Mouse (Mus musculus) heart, postnatal 25 days (tissue): Measurements from ENCODE around the gene Cers2. TPM values are rescaled to one million over a fixed set of nuclear protein-coding genes. Genes with fewer than 3 reads are reported as not detected.
"Not testable (repeated sequence)": the region's sequence is repeated elsewhere in the genome, so short reads cannot be mapped to it uniquely, and the experiment has no call there.

Experiments used
- DNase-seq: peaks from one replicate; pipeline ENCODE4 v3.0.0; 2022; ENCODE audit warnings: low spot score
- intact Hi-C: fragments of 180-260 bp; cut with DNase I; formaldehyde crosslinking; loops from one replicate; pipeline ENCODE4 v1.15.1; 2025
- total RNA-seq, 2 experiments: library from RNA; stranded (reverse); gene quantifications; 2 replicates each; pipeline ENCODE4 v1.2.3; 2021

The Cers2 gene
- total RNA-seq, 2 experiments from 2014 or later = 35.9 to 40.4 TPM

DNA sequence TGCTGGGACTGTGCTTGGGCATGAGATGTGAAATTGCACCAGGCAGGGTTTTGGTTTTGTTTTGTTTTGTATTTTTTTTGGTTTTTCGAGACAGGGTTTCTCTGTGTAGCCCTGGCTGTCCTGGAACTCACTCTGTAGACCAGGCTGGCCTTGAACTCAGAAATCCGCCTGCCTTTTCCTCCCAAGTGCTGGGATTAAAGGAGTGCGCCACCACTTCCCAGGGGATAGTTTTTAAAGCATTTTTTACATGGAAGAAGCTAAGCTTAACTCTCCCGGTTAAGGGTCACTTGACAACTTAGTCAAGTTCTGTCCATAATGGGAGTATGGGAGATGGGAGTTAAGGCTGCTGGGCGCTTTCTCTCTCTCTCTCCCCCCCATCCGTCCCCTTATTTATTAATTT is 516 bp upstream of the Cers2 start:
- DNase-seq = no peak
- intact Hi-C loops = loop anchor here (2.0 to 5.0 kb wide), 2 partner anchors 31 to 78 kb away; partner anchors contain the start of gene Prune1

DNA sequence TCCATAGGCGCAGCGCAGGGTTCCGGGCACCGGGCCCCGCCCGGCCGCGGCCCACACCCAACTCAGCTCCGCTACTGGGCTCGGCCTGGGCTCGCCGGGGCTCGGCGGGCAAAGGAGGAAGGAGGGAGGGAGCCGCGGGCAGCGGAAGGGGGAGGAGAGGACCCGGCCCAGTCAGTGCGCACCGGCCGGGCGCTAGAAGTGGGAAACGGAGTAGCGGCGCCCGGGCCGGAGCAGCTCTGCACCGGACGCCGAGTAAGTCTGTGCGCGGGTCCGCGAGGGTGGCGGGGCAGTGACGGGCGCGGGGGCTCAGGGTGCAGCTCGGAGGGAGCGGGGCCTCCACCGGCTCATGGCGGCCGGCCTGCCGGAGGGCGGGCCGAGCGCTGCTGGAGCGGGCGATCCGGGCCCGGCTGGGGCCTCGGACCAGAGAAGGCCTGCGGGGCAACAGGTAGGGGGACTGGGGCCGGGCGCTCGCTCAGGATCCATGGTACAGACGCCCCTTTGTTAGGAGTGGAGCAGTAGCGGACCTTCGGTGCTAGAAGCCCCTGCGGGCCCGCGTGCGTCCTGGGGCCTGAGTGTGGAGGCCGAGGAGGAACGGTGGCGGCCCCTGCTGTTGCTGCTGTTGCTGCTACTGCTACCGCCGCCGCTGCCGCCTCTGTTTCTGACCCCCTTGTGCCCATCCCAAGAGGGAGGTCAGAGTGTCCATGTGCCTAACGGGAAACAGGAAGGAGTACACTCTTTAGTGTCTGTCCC is 678 bp downstream of the Cers2 start:
- DNase-seq = peak; percentile 88
- intact Hi-C loops = loop anchor here (2.0 to 5.0 kb wide), 2 partner anchors 32 to 117 kb away; partner anchors contain the start of genes Arnt and Prune1

DNA sequence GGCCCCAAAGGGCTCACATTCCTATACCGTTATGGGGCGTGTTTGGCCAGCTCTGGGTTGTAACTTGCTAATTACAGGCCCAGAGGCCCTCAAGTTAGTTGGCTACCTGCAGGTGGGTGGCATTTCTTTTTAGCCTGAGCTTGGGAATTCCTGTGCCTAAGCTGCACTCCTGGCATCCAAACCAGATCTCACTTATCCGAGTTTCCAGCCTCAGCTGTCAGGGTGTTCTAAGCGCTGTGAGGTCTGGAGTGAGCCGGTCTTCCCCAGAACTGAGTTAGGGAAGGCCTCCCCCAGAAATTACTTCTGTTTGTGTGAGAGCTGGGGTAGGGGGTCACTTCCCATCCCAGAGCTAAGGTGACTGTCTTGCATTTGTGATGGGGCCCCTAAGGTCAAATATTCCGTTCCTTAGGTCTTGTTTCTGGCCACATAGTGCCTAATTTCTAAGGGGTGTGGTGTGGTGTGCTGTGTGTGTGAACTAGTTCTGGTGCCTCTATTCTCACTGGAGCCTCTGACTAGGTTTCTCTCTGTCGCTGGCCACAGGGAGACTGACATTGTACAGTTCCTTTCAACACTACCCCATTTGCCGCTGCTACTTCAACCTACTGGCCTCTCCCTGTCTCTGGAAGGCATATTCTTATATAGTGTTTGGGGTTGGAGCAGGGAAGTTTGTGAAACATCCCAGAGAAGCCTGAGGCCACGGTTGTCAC is 1.4 kb downstream of the Cers2 start:
- intact Hi-C loops = loop anchor here (2.0 to 5.0 kb wide), 2 partner anchors 33 to 116 kb away; partner anchors contain the start of genes Arnt and Prune1

DNA sequence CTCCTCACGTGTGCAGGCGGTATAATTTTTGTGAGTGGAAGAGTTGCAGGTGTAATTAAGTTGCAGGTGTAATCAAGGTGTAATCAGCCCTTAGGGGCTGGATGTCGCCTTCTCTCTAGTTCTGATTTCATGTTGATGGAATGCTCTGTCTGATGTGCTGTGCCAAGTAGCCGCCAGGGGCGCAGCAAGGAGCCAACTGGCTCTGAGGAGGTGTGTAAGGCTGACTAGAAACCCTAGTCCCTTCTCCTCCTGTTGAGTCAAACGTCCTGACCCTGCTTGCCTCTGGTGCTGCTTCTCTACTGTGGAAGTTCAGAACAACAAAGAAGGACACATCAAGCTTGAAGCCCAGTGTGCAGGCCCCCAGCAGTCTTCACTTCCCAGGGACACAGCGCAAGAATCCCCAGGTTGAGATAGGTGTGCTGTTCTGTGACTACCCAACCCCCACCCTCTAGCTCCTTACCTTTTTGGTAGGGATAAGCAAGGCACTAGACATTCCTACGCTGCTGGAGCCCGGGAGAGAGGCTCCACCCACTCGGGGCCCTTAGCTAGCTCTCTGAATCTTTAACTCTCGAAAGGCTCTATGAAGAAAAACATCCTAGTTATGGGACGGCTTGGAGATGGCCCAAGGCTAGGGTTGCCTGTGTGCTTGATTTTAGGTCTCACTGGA is 3.0 kb downstream of the Cers2 start:
- intact Hi-C loops = loop anchor here (5.0 kb wide), 1 partner anchor 115 kb away; the partner anchor contains the start of gene Arnt
- no peak for DNase-seq

More for the DNA sequence above, 1.4 kb downstream of the Cers2 start:
- DNase-seq = no peak

DNA sequence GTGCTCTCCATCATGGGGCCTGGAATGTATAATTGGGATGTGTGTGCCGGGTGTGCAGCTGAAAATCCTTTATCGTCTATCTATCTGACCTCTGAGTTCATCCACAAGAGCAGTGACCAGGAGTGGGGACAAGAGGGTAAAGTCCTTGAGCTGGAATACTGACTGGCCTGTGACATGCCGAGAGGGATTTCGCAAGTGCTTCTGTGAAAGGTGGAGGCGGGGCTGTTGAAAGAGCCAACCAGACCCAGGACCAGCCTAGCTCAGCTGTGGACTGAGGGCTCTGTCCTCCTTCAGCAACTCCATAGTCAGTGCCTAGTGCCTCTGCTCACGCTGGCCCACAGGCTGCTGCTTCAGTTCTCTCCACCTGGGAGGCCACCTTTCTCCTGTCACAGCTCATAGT is 4.0 kb downstream of the Cers2 start:
- intact Hi-C loops = loop anchor here (5.0 kb wide), 1 partner anchor 114 kb away; the partner anchor contains the start of gene Arnt
- DNase-seq = peak; percentile 27

DNA sequence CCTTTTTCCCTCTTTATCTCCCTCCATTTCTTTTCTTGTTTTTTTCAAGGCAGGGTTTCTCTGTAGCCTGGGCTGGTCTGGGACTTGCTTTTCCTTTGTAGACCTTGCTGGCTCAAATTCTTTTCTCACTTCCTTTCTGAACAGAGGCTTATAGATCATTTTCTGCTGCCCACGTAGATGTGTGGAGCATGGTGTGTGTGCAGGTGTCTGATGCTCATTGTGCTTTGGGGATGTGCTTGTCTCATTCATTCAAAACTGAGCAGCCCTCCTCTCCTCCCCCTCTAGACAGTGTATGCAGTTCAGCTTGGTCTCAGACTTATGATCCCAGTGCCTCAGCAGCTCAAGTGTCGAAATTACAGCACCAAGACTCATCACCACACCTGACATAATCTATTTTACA is 4.5 kb downstream of the Cers2 start:
- DNase-seq = no peak
- intact Hi-C loops = loop anchor here (5.0 kb wide), 1 partner anchor 113 kb away; the partner anchor contains the start of gene Arnt

DNA sequence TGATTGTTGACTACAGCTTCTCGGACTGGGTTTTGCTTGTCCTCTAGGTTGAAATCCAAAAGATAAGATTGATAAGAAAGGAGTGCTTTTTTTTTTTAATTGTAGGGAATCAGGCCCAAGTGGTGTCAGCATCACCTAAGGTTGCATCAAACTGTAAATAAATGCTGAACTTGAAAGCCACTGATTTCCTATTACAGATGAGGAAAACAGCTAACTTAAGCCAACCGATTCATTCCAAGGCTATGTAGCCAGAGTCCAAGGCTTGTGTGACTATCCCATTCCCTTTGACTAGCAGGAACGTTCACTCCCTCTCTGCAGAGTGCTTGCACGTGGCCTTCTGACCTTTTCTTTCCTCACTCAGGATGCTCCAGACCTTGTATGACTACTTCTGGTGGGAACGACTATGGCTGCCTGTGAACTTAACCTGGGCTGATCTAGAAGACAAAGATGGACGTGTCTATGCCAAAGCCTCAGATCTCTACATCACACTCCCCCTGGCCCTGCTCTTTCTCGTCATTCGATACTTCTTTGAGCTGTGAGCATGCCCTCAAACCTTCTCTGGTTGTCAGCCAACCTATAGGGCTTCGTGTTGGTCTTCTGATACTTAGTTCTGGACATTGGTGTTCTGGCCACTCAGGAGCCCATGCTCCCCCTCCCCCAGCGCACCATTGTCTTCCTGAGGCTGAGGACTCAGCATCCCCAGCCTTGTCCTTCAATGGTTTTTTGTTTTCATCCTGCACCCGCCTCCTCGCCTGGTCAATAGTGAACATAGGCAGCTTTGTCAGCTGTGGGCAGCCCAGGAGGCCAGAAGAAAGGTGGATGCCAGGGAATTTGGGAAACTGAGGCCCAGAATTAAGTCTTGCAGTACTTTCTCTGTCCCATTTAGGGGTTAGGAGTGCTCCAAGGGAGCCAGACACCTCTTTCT is 5.4 kb downstream of the Cers2 start:
- no peak for DNase-seq
- intact Hi-C loops = loop anchor here (5.0 kb wide), 1 partner anchor 112 kb away; the partner anchor contains the start of gene Arnt

DNA sequence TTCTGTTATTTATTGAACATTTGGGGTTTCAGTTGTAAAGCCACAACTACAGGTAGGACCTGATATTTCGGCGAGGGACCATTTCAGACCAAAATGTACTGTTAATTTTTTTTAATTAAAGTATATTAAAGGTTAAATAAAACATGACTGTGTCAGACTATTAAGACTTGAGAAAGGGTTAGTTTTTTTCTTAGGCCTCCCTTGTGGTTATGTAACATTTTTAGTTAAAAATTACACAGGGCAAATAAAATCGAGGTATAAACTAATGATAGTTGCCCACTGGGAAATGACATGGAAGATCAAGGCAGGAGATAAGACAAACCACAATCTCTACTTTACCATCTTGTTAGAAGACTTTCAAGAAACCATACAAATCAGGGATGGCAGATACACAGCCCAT is 8.8 kb downstream of the Cers2 start:
- DNase-seq = no peak
- intact Hi-C loops = no loop called here

DNA sequence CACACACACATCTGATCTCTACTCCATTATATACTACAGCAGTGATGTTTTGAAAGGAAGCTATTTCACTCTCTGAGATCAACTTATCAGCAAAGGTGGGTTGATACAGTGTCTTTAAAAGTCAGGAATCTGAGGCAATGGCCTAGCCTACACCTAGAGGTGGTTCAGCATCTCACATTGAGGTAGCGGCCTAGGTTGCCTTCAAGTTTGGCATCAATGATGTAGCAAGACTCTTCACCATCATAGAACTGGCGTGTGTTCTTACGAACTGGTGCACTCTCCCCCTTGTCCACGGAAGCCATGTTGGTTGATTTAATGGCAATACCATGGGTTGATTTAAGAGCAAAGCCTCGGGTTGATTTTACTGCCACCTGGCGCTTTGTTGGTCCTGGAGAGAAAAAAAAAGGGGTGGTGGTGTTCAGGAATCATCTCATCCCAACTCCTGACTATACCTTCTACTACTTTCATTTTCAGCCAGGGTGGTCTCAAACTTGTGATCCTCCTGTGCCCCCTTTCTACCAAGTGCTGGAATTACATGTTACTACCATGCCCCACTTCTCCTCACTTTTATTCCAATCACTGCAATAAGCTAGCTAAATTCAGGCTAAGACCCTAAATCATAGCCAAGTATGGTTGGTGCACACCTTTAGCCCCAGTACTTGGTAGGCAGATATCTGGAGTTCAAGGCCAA is 10.0 kb downstream of the Cers2 start:
- intact Hi-C loops = no loop called here
- no peak for DNase-seq

DNA sequence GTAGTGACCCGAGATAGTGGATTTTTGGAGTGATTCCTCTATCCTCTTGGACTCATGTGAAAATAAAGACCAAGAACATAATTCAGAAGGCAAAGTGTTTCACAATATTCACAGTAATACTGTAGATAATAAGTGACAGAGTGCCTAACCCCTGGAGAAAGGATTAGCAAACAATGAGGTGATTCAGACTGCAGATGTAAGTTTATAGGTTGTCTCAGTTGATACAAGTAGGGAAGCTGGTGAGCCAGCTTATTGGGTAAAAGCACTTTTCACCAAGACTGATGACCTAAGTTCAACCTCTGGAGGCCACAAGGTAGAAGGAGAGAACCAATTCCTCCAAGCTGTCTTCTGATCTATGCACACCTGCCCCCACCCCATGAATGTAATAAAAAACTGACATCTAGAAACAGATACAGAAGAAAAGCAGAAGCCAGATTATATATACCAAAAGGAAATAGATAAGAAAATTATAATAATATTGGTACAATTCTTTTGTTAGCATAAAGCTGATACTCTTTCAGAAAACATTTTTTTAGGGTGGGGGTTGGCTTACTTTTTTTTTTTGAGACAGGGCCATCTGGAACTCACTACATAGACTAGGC is 14.3 kb downstream of the Cers2 start:
- no peak for DNase-seq
- intact Hi-C loops = no loop called here

DNA sequence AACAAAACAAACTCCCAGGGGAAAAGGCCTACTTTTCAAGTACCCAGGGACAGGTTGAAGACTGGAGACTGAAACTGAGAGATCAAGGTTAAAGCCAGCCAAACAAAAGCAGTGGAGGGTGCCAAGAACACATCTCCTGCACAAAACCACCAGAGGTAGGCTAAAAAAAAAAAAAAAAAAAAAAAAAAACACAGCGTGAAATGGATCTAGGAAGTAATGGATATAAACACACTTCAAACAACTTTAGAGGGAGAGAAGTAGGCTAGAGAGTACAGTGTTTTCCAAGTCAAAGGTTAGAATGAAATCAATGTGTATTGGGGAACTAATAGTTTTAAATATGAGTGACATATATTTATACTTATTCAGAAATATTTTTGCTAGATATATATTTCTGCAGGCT is 16.9 kb downstream of the Cers2 start:
- intact Hi-C loops = no loop called here
- DNase-seq = no peak

DNA sequence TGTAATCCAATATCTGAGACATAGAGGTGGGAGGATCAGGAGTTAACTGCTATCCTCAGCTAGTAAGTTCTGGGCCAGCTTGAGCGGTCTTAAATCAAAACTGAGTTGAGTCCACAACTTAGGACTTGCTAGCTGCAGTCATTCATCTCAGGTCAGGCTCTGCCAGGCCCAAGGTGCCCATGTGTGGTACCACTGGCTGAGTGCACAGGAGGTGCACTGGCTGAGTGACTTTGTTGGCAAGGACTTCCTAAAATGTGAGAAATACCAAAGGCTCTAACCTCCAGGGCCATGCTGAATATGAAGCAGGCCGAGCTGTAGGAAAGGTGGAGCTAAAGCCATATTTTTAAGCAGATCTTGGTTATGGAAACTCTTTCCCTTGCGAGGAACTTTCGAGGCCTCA is 22.8 kb downstream of the Cers2 start:
- no peak for DNase-seq
- intact Hi-C loops = no loop called here

DNA sequence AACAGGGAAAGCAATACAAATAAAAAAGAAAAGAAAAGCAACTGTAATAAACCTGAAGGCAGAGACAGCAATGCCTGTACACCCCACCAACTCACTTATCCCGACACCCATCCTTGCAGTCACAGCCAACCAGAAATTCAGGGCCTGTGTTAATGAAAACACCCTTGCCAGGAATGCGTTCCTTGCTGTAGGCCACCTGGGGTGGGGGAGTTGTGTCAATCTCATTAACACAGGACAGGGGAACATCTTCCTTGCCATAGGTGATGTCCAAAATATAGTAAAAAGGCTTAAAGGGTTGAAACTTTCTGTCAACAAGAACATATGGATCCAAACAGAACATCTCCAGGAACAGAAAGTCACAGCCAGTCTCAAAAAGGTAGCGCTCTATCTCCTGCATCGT is 23.7 kb downstream of the Cers2 start:
- intact Hi-C loops = no loop called here
- DNase-seq = no peak

DNA sequence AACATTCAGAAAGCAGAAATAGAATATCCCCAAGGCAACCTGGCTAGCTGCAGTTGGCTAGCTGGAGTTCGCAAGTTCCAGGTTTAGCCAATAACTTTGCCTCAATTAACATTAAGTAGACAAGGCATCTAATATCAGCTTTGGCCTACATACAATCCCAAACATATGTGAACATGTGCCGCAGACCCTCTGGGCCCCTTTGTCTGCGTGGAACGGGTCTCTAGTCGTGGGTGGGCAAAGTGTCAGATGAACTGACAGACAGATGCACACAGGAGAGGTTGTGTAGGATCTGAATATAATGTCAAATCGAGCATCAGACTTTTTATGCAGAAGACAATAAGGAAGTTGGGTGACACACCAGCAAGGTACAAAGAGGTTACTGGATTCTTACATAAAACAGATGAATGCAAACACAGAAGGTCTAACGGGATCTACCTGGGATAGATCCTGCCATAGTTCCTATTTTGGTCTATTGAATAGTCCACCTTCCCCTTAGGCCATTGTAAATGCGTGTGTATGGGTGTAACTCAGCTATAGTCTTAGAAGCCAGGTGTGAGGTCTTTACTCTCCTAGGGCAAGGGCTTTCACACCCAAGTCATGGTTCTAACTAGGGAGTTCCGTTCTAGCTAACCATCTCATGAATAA is 28.9 kb downstream of the Cers2 start:
- intact Hi-C loops = not testable (repeated sequence)

DNA sequence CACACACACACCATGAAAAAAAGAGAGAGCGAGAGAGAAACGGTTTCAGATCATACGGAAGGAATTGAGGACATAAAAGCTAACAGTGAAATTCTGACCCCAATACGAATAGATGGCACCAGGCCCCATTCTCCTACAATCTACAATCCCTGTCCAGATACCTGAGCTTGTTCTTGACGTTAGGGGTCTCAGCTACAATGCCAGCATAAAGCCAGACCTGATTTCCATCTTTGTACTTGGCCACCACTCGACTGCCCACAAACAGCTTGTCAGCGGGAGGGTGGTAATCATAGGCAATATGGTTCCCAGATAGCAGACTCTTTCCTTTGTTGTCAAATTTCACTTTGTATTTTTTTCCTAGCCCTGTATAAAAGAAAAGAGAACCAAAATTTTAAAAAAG is 31.9 kb downstream of the Cers2 start:
- no peak for DNase-seq
- intact Hi-C loops = no loop called here

More for the DNA sequence above, 28.9 kb downstream of the Cers2 start:
- not testable (repeated sequence) for DNase-seq

DNA sequence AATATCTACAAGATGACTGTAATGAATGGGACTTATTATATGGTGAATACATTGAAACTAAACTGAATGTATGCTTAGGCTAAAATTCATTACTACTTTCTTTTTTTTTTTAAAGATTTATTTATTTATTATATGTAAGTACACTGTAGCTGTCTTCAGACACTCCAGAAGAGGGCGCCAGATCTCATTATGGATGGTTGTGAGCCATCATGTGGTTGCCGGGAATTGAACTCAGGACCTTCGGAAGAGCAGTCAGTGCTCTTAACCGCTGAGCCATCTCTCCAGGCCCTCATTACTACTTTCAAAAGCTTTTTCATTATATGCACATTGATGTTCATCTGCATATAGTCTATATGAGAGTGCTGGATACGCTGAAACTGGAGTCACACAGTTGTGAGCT is 33.8 kb downstream of the Cers2 start:
- intact Hi-C loops = loop anchor here (2.0 kb wide), 1 partner anchor 102 kb away; no protein-coding TSS in a partner anchor

DNA sequence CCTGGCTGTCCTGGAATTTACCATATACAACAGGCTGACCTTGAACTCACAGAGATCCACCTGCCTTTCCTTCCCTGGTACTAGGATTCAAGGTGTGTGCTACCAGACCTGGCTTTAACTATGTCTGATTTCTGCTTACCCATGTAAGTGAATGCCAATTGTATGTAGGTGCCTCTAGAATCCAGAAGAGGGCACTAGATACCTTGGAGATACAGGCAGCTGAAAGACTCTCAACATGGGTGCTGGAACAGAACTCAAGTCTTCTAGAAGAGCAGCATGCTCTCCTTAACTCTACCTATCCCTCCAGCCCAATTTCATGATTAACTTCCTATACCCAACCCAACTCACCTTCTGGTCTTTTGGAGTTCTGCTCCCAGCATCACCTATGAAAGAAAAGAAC is 34.9 kb downstream of the Cers2 start:
- intact Hi-C loops = loop anchor here (2.0 kb wide), 1 partner anchor 101 kb away; no protein-coding TSS in a partner anchor
- DNase-seq = no peak

More for the DNA sequence above, 33.8 kb downstream of the Cers2 start:
- DNase-seq = not testable (repeated sequence)
